Mouse (Mus musculus): Measurements from ENCODE around the gene Mcm6. TPM values are rescaled to one million over a fixed set of nuclear protein-coding genes. Genes with fewer than 3 reads are reported as not detected.
"Not testable (repeated sequence)": the region's sequence is repeated elsewhere in the genome, so short reads cannot be mapped to it uniquely, and the experiment has no call there.

Gene Mcm6
- total RNA-seq, 2 experiments from 2014 or later, result 5.4 to 5.6 TPM

GRCm38 (mm10) chr1:128344232-128344631, 15.2 kb downstream of the Mcm6 start:
- intact Hi-C loops (cut with DNase I), result no loop called here
- no peak for DNase-seq (ENCODE audit: low spot score in 2 of 2)

GRCm38 (mm10) chr1:128337708-128338320, 21.6 kb downstream of the Mcm6 start:
- no peak for DNase-seq (ENCODE audit: low spot score in 2 of 2)
- intact Hi-C loops (cut with DNase I), result no loop called here

GRCm38 (mm10) chr1:128330313-128330712, 29.2 kb downstream of the Mcm6 start:
- intact Hi-C loops (cut with DNase I), result no loop called here

GRCm38 (mm10) chr1:128328218-128328617, 31.2 kb downstream of the Mcm6 start, which contains the start of gene Lct:
Gene Lct (minus strand): TSS chr1:128328318.
- DNase-seq (ENCODE audit: low spot score in 2 of 2), result no peak
- intact Hi-C loops (cut with DNase I), result no loop called here

More at GRCm38 (mm10) chr1:128330313-128330712, 29.2 kb downstream of the Mcm6 start:
- no peak for DNase-seq (ENCODE audit: low spot score in 2 of 2)

GRCm38 (mm10) chr1:128327165-128327564, 32.3 kb downstream of the Mcm6 start:
- intact Hi-C loops (cut with DNase I), result no loop called here
- no peak for DNase-seq (ENCODE audit: low spot score in 2 of 2)

GRCm38 (mm10) chr1:128324776-128325175, 34.7 kb downstream of the Mcm6 start:
- intact Hi-C loops (cut with DNase I), result no loop called here
- DNase-seq (ENCODE audit: low spot score in 2 of 2), result no peak

GRCm38 (mm10) chr1:128323026-128323643, 36.3 kb downstream of the Mcm6 start:
- intact Hi-C loops (cut with DNase I), result no loop called here

GRCm38 (mm10) chr1:128319266-128319665, 40.2 kb downstream of the Mcm6 start:
- DNase-seq (ENCODE audit: low spot score in 2 of 2); intact Hi-C loops (cut with DNase I): not testable (repeated sequence)

More at GRCm38 (mm10) chr1:128323026-128323643, 36.3 kb downstream of the Mcm6 start:
- no peak for DNase-seq (ENCODE audit: low spot score in 2 of 2)

- intact Hi-C loops (cut with DNase I), result no loop called here
- DNase-seq (ENCODE audit: low spot score in 2 of 2), result no peak
Measured at GRCm38 (mm10) chr1:128314665-128315064, 44.8 kb downstream of the Mcm6 start.

- intact Hi-C loops (cut with DNase I), result no loop called here
- no peak for DNase-seq (ENCODE audit: low spot score in 2 of 2)
Measured at GRCm38 (mm10) chr1:128309043-128309442, 50.4 kb downstream of the Mcm6 start.

- peak in 1 of 2 experiments; percentile 37 for DNase-seq (ENCODE audit: low spot score in 2 of 2)
- intact Hi-C loops (cut with DNase I), result no loop called here
Measured at GRCm38 (mm10) chr1:128303900-128304299, 55.6 kb downstream of the Mcm6 start.

- intact Hi-C loops (cut with DNase I), result no loop called here
Measured at GRCm38 (mm10) chr1:128295717-128296528, 63.5 kb downstream of the Mcm6 start.

GRCm38 (mm10) chr1:128295296-128295695, 64.2 kb downstream of the Mcm6 start:
- intact Hi-C loops (cut with DNase I), result no loop called here
- DNase-seq (ENCODE audit: low spot score in 2 of 2), result peak in 1 of 2 experiments; percentile 6

More at GRCm38 (mm10) chr1:128295717-128296528, 63.5 kb downstream of the Mcm6 start:
- peak in 1 of 2 experiments; percentile 9 for DNase-seq (ENCODE audit: low spot score in 2 of 2)

- peak in 1 of 2 experiments; percentile 9 for DNase-seq (ENCODE audit: low spot score in 2 of 2)
Measured at GRCm38 (mm10) chr1:128293524-128293923, 65.9 kb downstream of the Mcm6 start.

GRCm38 (mm10) chr1:128290295-128290694, 69.2 kb downstream of the Mcm6 start:
- intact Hi-C loops (cut with DNase I), result no loop called here
- DNase-seq (ENCODE audit: low spot score in 2 of 2), result no peak

More at GRCm38 (mm10) chr1:128293524-128293923, 65.9 kb downstream of the Mcm6 start:
- intact Hi-C loops (cut with DNase I), result no loop called here

- intact Hi-C loops (cut with DNase I), result loop anchor here (5.0 kb wide), 1 partner anchor 547 kb away; no protein-coding TSS in a partner anchor
- DNase-seq (ENCODE audit: low spot score in 2 of 2), result no peak
Measured at GRCm38 (mm10) chr1:128285136-128285535, 74.3 kb downstream of the Mcm6 start.

GRCm38 (mm10) chr1:128284157-128284690, 75.2 kb downstream of the Mcm6 start:
- intact Hi-C loops (cut with DNase I), result no loop called here
- DNase-seq (ENCODE audit: low spot score in 2 of 2), result no peak

- intact Hi-C loops (cut with DNase I), result no loop called here
- DNase-seq (ENCODE audit: low spot score in 2 of 2), result no peak
Measured at GRCm38 (mm10) chr1:128282924-128283323, 76.5 kb downstream of the Mcm6 start.

- DNase-seq (ENCODE audit: low spot score in 2 of 2), result no peak
- intact Hi-C loops (cut with DNase I), result no loop called here
Measured at GRCm38 (mm10) chr1:128281753-128282152, 77.7 kb downstream of the Mcm6 start.

Measured in left cerebral cortex, postnatal 25 days (tissue).